Mouse (Mus musculus): Measurements from ENCODE around the gene Calm3.

DNA sequence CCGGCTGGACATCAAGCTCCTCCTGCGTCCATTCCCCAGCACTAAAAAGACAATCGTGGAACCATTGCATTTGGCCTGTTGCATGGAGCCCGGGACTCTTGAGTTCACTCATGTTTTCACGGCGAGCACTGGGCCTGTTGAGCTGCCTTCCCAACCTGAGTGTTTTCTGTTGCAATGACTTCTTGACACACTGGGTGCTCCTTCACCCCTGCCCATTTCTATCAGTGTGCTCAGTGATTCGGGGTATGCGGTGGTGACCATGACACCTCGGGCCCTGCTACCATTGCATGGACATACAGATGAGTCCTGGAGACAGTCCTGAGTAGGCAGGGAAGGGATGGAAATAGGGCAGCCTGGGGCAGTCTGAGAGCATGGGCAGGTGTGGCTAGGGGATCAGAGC, 51.4 kb downstream of the Calm3 start:
- TF ChIP-seq MAX (IDR thresholded peaks at IDR 0.05; ENCODE audit: low read depth) (no peak), POLR2A (IDR thresholded peaks at IDR 0.05; ENCODE audit: insufficient read length, low read depth) (no peak), MYOD1 (IDR thresholded peaks at IDR 0.05; ENCODE audit: control insufficient read depth in 1 of 3, insufficient read length in 2 of 3, low read depth in 2 of 3) (no peak), USF1 (IDR thresholded peaks at IDR 0.05; ENCODE audit: low read depth) (no peak), TCF12 (IDR thresholded peaks at IDR 0.05; ENCODE audit: insufficient read depth, poor library complexity, severe bottlenecking) (no peak), CEBPB (IDR thresholded peaks at IDR 0.05; ENCODE audit: insufficient read depth, poor library complexity, severe bottlenecking) (no peak), POLR2AphosphoS2 (IDR thresholded peaks at IDR 0.05; ENCODE audit: insufficient read length, low read depth) (no peak), SRF (IDR thresholded peaks at IDR 0.05; ENCODE audit: control insufficient read depth, insufficient read length, low read depth) (no peak), REST (IDR thresholded peaks at IDR 0.05; ENCODE audit: insufficient read depth, insufficient read length) (no peak)
